Mouse (Mus musculus) liver, embryonic 14.5 days (tissue): ENCODE measurements at regions not wholly inside any gene's neighbourhood (a gene's known extent, or its start where the extent isn't known, plus 50 kb on each side); places are given as distances from the start of the nearest gene placed in this dataset.

ENCODE experiments used
- CTCF ChIP-seq: IDR thresholded peaks from 2 replicates; pipeline ENCODE4 v1.5.1; 2016; ENCODE audit warnings: antibody characterized with exemption, low read depth, control low read depth
- EP300 ChIP-seq: IDR thresholded peaks from 2 replicates; pipeline ENCODE4 v1.6.1; 2016; ENCODE audit warnings: antibody characterized with exemption, low read depth

DNA sequence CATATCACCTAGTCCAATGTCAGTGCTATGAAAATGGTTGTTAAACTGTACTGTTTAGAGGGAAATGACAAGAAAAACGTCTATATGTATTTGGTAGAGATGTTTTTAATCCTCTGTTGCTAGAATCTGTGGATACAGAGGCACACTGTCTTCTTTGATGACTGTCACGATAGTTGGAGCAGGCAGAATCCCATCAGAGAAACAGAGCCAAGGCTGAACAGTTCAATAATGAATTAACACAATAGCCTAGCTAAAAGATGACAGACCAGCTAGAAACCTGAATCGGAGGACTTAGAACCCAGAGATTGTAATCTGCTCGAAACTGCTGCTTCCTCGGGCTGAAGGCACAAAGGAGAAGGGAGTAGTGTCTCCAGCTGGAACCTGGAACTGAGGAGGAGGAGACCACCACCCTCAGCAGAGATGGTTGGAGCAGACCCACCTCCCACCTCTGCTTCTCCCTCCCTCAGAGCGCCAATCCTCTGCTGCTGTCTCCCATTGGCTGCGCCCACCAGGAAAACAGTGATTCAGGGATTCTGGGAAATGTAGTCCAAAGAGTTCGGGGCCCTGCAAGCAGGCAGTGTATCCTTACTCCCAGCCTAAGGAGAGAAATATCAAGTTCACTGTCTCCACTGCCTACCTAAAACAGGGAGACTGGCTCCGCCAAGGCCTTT lies 98.2 kb upstream of the Mgme1 start:
- TF ChIP-seq CTCF, result no peak
- no peak for TF ChIP-seq EP300
